Mouse (Mus musculus) E14TG2a.4 (cell line): ENCODE measurements around the gene Pdzd2.

Experiments used
- H3K27me3 ChIP-seq: 2 replicates; pipeline ENCODE4 v1.6.1; 2014; ENCODE audit warnings: low read length, control low read depth; ENCODE audit not compliant: insufficient read depth
- H3K36me3 ChIP-seq: 2 replicates; pipeline ENCODE4 v1.6.1; 2014; ENCODE audit warnings: low read length, control low read depth; ENCODE audit not compliant: insufficient read depth
- H3K4me1 ChIP-seq: replicated peaks from 2 replicates; pipeline ENCODE4 v1.6.1; 2014; ENCODE audit warnings: low read depth, low read length, control low read depth
- H3K4me3 ChIP-seq: replicated peaks from 2 replicates; pipeline ENCODE4 v1.5.1; 2014; ENCODE audit warnings: mild to moderate bottlenecking, low read length
- H3K9me3 ChIP-seq: 2 replicates; pipeline ENCODE4 v1.6.1; 2014; ENCODE audit warnings: low read length, control low read depth
- CTCF ChIP-seq: conservative IDR thresholded peaks from 2 replicates; pipeline ENCODE4 v1.5.1; 2014; ENCODE audit warnings: low read length
- NANOG ChIP-seq: IDR thresholded peaks from 2 replicates; pipeline ENCODE4 v1.6.1; 2014; ENCODE audit warnings: borderline replicate concordance, low read length, mixed read lengths
- POU5F1 ChIP-seq: IDR thresholded peaks from 2 replicates; pipeline ENCODE4 v1.6.1; 2014; ENCODE audit warnings: low read length, borderline replicate concordance

Gene Pdzd2

GRCm38 (mm10) chr15:12351470-12351869, 388.3 kb downstream of the Pdzd2 start:
- H3K27me3 ChIP-seq = no peaks in the 10 kb centered on the region
- no peak overlapping the region for H3K4me3 ChIP-seq
- peaks cover 82% of the 10 kb centered on the region for H3K36me3 ChIP-seq
- TF ChIP-seq CTCF = no peak
- no peak for TF ChIP-seq POU5F1
- no peak for TF ChIP-seq NANOG
- no peaks in the 10 kb centered on the region for H3K9me3 ChIP-seq
- H3K4me1 ChIP-seq = no peaks in the 10 kb centered on the region

DNA sequence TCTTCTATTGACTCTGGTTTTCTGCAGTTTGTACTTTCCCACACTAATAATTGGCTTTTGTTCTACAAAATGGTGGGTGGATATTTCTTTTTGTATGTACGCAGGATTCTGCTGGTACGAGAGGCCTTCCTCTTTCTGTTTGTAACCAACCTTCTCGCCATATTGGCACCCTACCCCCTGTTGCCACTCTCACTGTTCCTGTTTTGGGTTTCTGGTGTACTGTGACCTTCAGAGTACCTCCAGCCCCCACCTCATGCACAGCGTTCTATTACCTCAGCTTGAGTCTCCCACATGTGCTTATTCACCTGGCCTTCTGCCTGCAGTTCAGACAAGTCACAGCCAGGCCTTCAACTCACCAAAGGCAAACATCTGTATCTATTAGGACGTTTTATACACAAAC, 389.9 kb downstream of the Pdzd2 start:
- no peak for TF ChIP-seq NANOG
- no peak for TF ChIP-seq POU5F1
- TF ChIP-seq CTCF = no peak
- Histone ChIP-seq H3K36me3 (peaks cover 82% of the 10 kb centered on the region), H3K27me3 (no peaks in the 10 kb centered on the region), H3K4me3 (no peak overlapping the region), H3K9me3 (no peaks in the 10 kb centered on the region), H3K4me1 (no peaks in the 10 kb centered on the region; the same call in 1 of the 2 replicates)

DNA sequence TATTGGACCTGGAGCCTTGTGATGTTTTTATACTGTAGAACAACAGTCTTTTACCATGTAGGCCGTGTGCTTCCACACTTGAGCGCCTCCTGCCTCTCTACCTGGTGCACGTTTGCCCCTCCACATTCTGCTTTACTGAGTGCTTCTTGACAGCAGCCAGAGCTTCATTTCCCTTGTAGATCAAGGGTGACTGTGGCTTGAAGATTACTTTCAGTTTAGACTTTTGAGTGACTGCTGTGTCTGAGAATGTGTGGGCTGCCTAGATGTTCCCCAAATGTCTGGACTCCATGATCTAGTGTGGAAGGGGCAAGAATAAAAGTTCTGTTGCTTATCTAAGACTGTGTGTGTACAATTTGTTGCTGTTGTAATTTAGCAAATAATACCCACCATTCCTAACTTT, 390.8 kb downstream of the Pdzd2 start:
- H3K9me3 ChIP-seq = no peaks in the 10 kb centered on the region
- H3K4me3 ChIP-seq = no peak overlapping the region
- H3K4me1 ChIP-seq = no peaks in the 10 kb centered on the region; the same call in 1 of the 2 replicates
- TF ChIP-seq NANOG = no peak
- no peak for TF ChIP-seq POU5F1
- no peak for TF ChIP-seq CTCF
- peaks cover 85% of the 10 kb centered on the region for H3K36me3 ChIP-seq
- H3K27me3 ChIP-seq = no peaks in the 10 kb centered on the region

GRCm38 (mm10) chr15:12346916-12347315, 392.8 kb downstream of the Pdzd2 start:
- Histone ChIP-seq H3K36me3 (peaks cover 83% of the 10 kb centered on the region), H3K9me3 (no peaks in the 10 kb centered on the region), H3K4me3 (no peak overlapping the region), H3K27me3 (no peaks in the 10 kb centered on the region), H3K4me1 (no peaks in the 10 kb centered on the region; the same call in 1 of the 2 replicates)
- TF ChIP-seq POU5F1 = no peak
- no peak for TF ChIP-seq NANOG
- no peak for TF ChIP-seq CTCF

- H3K9me3 ChIP-seq = no peaks in the 10 kb centered on the region
- H3K4me3 ChIP-seq = no peak overlapping the region
- peaks cover 54% of the 10 kb centered on the region for H3K36me3 ChIP-seq
- TF ChIP-seq NANOG = no peak
- TF ChIP-seq CTCF = no peak
- no peak for TF ChIP-seq POU5F1
- no peaks in the 10 kb centered on the region for H3K27me3 ChIP-seq
- peaks cover 16% of the 10 kb centered on the region for H3K4me1 ChIP-seq
Observed at GRCm38 (mm10) chr15:12341401-12341758, 398.3 kb downstream of the Pdzd2 start.

- peaks cover 47% of the 10 kb centered on the region for H3K36me3 ChIP-seq
- H3K4me3 ChIP-seq = no peak overlapping the region
- H3K27me3 ChIP-seq = no peaks in the 10 kb centered on the region
- H3K9me3 ChIP-seq = no peaks in the 10 kb centered on the region
- TF ChIP-seq POU5F1 (no peak), NANOG (no peak), CTCF (no peak)
- peaks cover 20% of the 10 kb centered on the region for H3K4me1 ChIP-seq
Observed at GRCm38 (mm10) chr15:12340536-12341400, 399.0 kb downstream of the Pdzd2 start.

DNA sequence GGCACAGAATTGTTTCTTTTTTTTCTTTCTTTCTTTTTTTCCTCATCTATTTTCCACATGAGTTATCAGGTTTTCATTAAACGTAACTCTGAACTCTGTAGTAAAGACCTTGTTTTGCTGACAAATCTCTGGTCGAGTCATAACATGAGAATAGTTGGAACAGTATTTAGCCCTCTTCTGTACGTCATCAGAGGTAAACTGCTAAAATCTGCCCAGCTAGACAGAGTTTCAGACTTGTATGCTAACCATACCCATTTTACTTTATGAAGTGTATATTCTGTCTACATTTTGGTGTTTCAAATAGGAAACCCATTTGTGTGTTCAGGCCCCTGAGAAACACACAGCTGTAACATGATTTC, 402.0 kb downstream of the Pdzd2 start:
- no peaks in the 10 kb centered on the region for H3K9me3 ChIP-seq
- no peaks in the 10 kb centered on the region for H3K27me3 ChIP-seq
- TF ChIP-seq CTCF = no peak
- TF ChIP-seq NANOG = no peak
- TF ChIP-seq POU5F1 = no peak
- H3K4me1 ChIP-seq = peaks cover 43% of the 10 kb centered on the region
- H3K36me3 ChIP-seq = peaks cover 21% of the 10 kb centered on the region
- H3K4me3 ChIP-seq = no peak overlapping the region

- peaks cover 43% of the 10 kb centered on the region for H3K4me1 ChIP-seq
- H3K36me3 ChIP-seq = peaks cover 18% of the 10 kb centered on the region
- H3K9me3 ChIP-seq = no peaks in the 10 kb centered on the region
- no peak for TF ChIP-seq POU5F1
- no peak for TF ChIP-seq CTCF
- TF ChIP-seq NANOG = no peak
- H3K27me3 ChIP-seq = no peaks in the 10 kb centered on the region
- H3K4me3 ChIP-seq = no peak overlapping the region
Observed at GRCm38 (mm10) chr15:12337030-12337778, 402.5 kb downstream of the Pdzd2 start.
